12 mouse cellular contexts compared by ENCODE assay signal in genomic region chr11:96291681-96292564, GRCm38 (mm10). TPM values are rescaled to one million over a fixed set of nuclear protein-coding genes. Genes with fewer than 3 reads are reported as not detected.
A peak's percentile ranks its signal among the peaks of the same experiment; 100 is the strongest.
DNase-seq lines count a peak whose midpoint lies in the region; ATAC-seq and TF ChIP-seq lines count a peak whose summit lies in the region.
"Had no signal": no experiment of that assay in that cellular context is flagged by ENCODE, and none has a peak within 500 bp of the region (broad histone marks: within the 10 kb centered on the region; RNA-seq: fewer than 3 reads in every experiment).

TSS of gene Hoxb6 (plus strand) at chr11:96292476.

- 2% methylated on average over 22 of the region's 22 CpGs for WGBS in neural tube, embryonic 11.5 days

- H3K9ac ChIP-seq in neural tube, embryonic 11.5 days (ENCODE audit: low read length), result peak within 1 kb of the TSS; percentile 100
- H3K9ac ChIP-seq: liver, embryonic 15.5 days had no signal

- peak within 1 kb of the TSS; percentile 69 for H3K4me3 ChIP-seq in gastrocnemius, adult 2 months
- H3K4me3 ChIP-seq in neural tube, embryonic 11.5 days (ENCODE audit: low read depth, low read length), result peak within 1 kb of the TSS; percentile 96
- H3K4me3 ChIP-seq: liver, embryonic 15.5 days had no signal

- intact Hi-C loops in gastrocnemius, adult 2 months (cut with DNase I), result no loop called here

- H3K4me1 ChIP-seq in neural tube, embryonic 11.5 days (ENCODE audit: control insufficient read depth, insufficient read depth, low read length), result peaks cover 20% of the 10 kb centered on the region
- H3K4me1 ChIP-seq: liver, embryonic 15.5 days had no signal

- H3K4me2 ChIP-seq in neural tube, embryonic 11.5 days (ENCODE audit: low read depth), result peak within 1 kb of the TSS; percentile 100
- H3K4me2 ChIP-seq: liver, embryonic 15.5 days had no signal

- no peaks in the 10 kb centered on the region for H3K36me3 ChIP-seq in neural tube, embryonic 11.5 days (ENCODE audit: control insufficient read depth, insufficient read depth, low read length)
- H3K36me3 ChIP-seq: liver, embryonic 15.5 days had no signal

- H3K9me3 ChIP-seq in neural tube, embryonic 11.5 days (ENCODE audit: control insufficient read depth, low read length), result no peaks in the 10 kb centered on the region
- H3K9me3 ChIP-seq: liver, embryonic 15.5 days had no signal

- H3K27me3 ChIP-seq in neural tube, embryonic 11.5 days (ENCODE audit: control insufficient read depth, insufficient read depth, low read length), result no peaks in the 10 kb centered on the region

- DNase-seq in gastrocnemius, adult 2 months, result no peak
- DNase-seq in gastrocnemius, postnatal 25 days, result no peak
- DNase-seq in adrenal gland, postnatal 14 days, result peak; percentile 89
- peak; percentile 85 for DNase-seq in kidney, adult 18-20 months
- DNase-seq in neural tube, embryonic 11.5 days (ENCODE audit: low spot score), result no peak
- no peak for DNase-seq in cerebellum, adult 8-10 months
- no peak for DNase-seq in cerebellum, postnatal 10 days
- DNase-seq: cerebellum, postnatal 25 days; gastrocnemius, postnatal 36 days; thymus, postnatal 36 days had no signal

- peak; percentile 45; the same call in 1 of the 2 replicates for ATAC-seq in neural tube, embryonic 11.5 days (ENCODE audit: insufficient read depth, low FRiP score, low TSS enrichment)
- no peak for ATAC-seq in activated CD4-positive, CD25-positive, alpha-beta regulatory T cell, adult 4 months

- H3K27ac ChIP-seq in gastrocnemius, adult 2 months, result peak within 1 kb of the TSS; percentile 77
- peak within 1 kb of the TSS; percentile 100 for H3K27ac ChIP-seq in neural tube, embryonic 11.5 days (ENCODE audit: low read depth, low read length)
- H3K27ac ChIP-seq: liver, embryonic 15.5 days had no signal

- TF ChIP-seq CTCF in gastrocnemius, adult 2 months (IDR thresholded peaks at IDR 0.05), result no peak

RNA-seq across cellular contexts. Expression of gene Hoxb6, which starts in this region (rescaled TPM):
- total RNA-seq in gastrocnemius, adult 2 months (2021), result under 1 TPM; 0.56 to 0.64 TPM
- total RNA-seq in gastrocnemius, postnatal 25 days (2021), result under 1 TPM; 0.31 to 0.62 TPM
- total RNA-seq in adrenal gland, postnatal 14 days (2021), result 35.7 and 39.8 TPM in 2 replicates
- polyA plus RNA-seq in neural tube, embryonic 11.5 days (2014; fragmentation: Nextera tagmentation; extraction: Ambion mirVana), result 81.4 and 87.2 TPM in 2 replicates
- not detected for polyA plus RNA-seq in activated CD4-positive, CD25-positive, alpha-beta regulatory T cell, adult 4 months (2017; shearing (Covaris generic))

Comparison
In these comparisons a context has a peak if more than half of its experiments do, and no peak if none do; other contexts are left out.
1. RNA of gene Hoxb6 (total RNA-seq): 35.7 to 39.8 TPM in adrenal gland, postnatal 14 days; 0.56 to 0.64 TPM in gastrocnemius, adult 2 months and 0.31 to 0.62 TPM in gastrocnemius, postnatal 25 days; every median in the first group is over 10 times any median in the second.
2. RNA of gene Hoxb6 (polyA plus RNA-seq): 81.4 to 87.2 TPM in neural tube, embryonic 11.5 days; not detected in activated CD4-positive, CD25-positive, alpha-beta regulatory T cell, adult 4 months; every median in the first group is over 10 times any median in the second.
3. DNase-seq: peak in adrenal gland, postnatal 14 days (single experiment) and kidney, adult 18-20 months (single experiment); none in gastrocnemius, adult 2 months (single experiment), gastrocnemius, postnatal 25 days (single experiment), neural tube, embryonic 11.5 days (single experiment), cerebellum, adult 8-10 months (single experiment) and cerebellum, postnatal 10 days (0 of 2).